Mouse (Mus musculus) MEL (cell line): ENCODE results near the gene Irf2bp1. TPM values are rescaled to one million over a fixed set of nuclear protein-coding genes. Genes with fewer than 3 reads are reported as not detected.

Experiments
- DNase-seq: peaks from one replicate; pipeline ENCODE4 v3.0.0; 2011; ENCODE audit warnings: low read depth, low spot score
- H3K27ac ChIP-seq: 2 replicates; pipeline ENCODE4 v1.5.1; 2012; ENCODE audit warnings: low read depth, mild to moderate bottlenecking, control low read depth, low read length, moderate library complexity; ENCODE audit not compliant: control insufficient read depth
- H3K27me3 ChIP-seq, 2 experiments: fragments of 150-350 bp in 1 of 2; sonication (generic) in 1 of 2; 2 replicates each; pipeline ENCODE4 v1.6.1; 2012; ENCODE audit warnings: low read length in 2 of 2, mild to moderate bottlenecking in 2 of 2, improper control_type of control experiment in 1 of 2, moderate library complexity in 1 of 2; ENCODE audit not compliant: insufficient read depth in 2 of 2, control insufficient read depth in 1 of 2
- H3K36me3 ChIP-seq, 2 experiments: 2 replicates each; pipeline ENCODE4 v1.6.1; 2012 to 2014; ENCODE audit warnings: low read length in 2 of 2, improper control_type of control experiment in 1 of 2, inconsistent platforms in 1 of 2, mild to moderate bottlenecking in 1 of 2; ENCODE audit not compliant: insufficient read depth in 2 of 2, control insufficient read depth in 1 of 2
- H3K4me1 ChIP-seq, 2 experiments: fragments of 150-350 bp in 1 of 2; sonication (generic) in 1 of 2; 2 replicates each; pipeline ENCODE4 v1.6.1; 2012; ENCODE audit warnings: low read length in 2 of 2, improper control_type of control experiment in 1 of 2, mild to moderate bottlenecking in 1 of 2; ENCODE audit not compliant: insufficient read depth in 2 of 2, control insufficient read depth in 1 of 2
- H3K4me3 ChIP-seq, 2 experiments: fragments of 150-350 bp in 1 of 2; sonication (generic) in 1 of 2; 2 replicates each; pipeline ENCODE4 v1.5.1; 2012; ENCODE audit warnings: low read depth in 2 of 2, low read length in 2 of 2, mild to moderate bottlenecking in 2 of 2, moderate library complexity in 2 of 2, control low read depth in 1 of 2, improper control_type of control experiment in 1 of 2; ENCODE audit not compliant: control insufficient read depth in 1 of 2, insufficient read depth in 1 of 2
- H3K79me2 ChIP-seq: 2 replicates; pipeline ENCODE4 v1.6.1; 2012; ENCODE audit warnings: mild to moderate bottlenecking, low read length, moderate library complexity; ENCODE audit not compliant: control insufficient read depth, poor library complexity, insufficient read depth
- H3K9ac ChIP-seq: 2 replicates; pipeline ENCODE4 v1.6.1; 2012; ENCODE audit warnings: low read depth, mild to moderate bottlenecking, control low read depth, low read length, moderate library complexity; ENCODE audit not compliant: control insufficient read depth, poor library complexity, severe bottlenecking
- H3K9me3 ChIP-seq: fragments of 150-350 bp; sonication (generic); replicated peaks from 2 replicates; pipeline ENCODE4 v1.6.1; 2012; ENCODE audit warnings: mild to moderate bottlenecking, low read length, improper control_type of control experiment, moderate library complexity; ENCODE audit not compliant: insufficient read depth
- BHLHE40 ChIP-seq: IDR thresholded peaks from 2 replicates; pipeline ENCODE4 v1.6.1; 2012; ENCODE audit warnings: low read depth, mild to moderate bottlenecking, inconsistent platforms, low read length, improper control_type of control experiment, borderline replicate concordance
- CHD1 ChIP-seq: IDR thresholded peaks from 2 replicates; pipeline ENCODE4 v1.6.1; 2012; ENCODE audit warnings: low read depth, mild to moderate bottlenecking, inconsistent platforms, low read length, improper control_type of control experiment
- CHD2 ChIP-seq: IDR thresholded peaks from 2 replicates; pipeline ENCODE4 v1.6.1; 2011; ENCODE audit warnings: low read length, improper control_type of control experiment
- CTCF ChIP-seq, 3 experiments: IDR thresholded peaks in 2 of 3; conservative IDR thresholded peaks in 1 of 3; 2 replicates each; pipeline ENCODE4 v1.5.1; 2011 to 2012; ENCODE audit warnings: low read length in 3 of 3, low read depth in 2 of 3, mild to moderate bottlenecking in 2 of 3, improper control_type of control experiment in 1 of 3, inconsistent platforms in 1 of 3, mixed read lengths in 1 of 3, moderate library complexity in 1 of 3; ENCODE audit not compliant: control insufficient read depth in 1 of 3, insufficient read depth in 1 of 3, poor library complexity in 1 of 3, severe bottlenecking in 1 of 3
- E2F4 ChIP-seq: IDR thresholded peaks from 2 replicates; pipeline ENCODE4 v1.6.1; 2011; ENCODE audit warnings: low read depth, low read length, improper control_type of control experiment, borderline replicate concordance
- ELF1 ChIP-seq: IDR thresholded peaks from 2 replicates; pipeline ENCODE4 v1.6.1; 2014; ENCODE audit warnings: low read depth, mild to moderate bottlenecking, inconsistent platforms, low read length, improper control_type of control experiment, moderate library complexity
- EP300 ChIP-seq, 2 experiments: IDR thresholded peaks; 2 replicates each; pipeline ENCODE4 v1.6.1; 2011; ENCODE audit warnings: improper control_type of control experiment in 2 of 2, low read length in 2 of 2, low read depth in 1 of 2, mild to moderate bottlenecking in 1 of 2
- ETS1 ChIP-seq: IDR thresholded peaks from 2 replicates; pipeline ENCODE4 v1.6.1; 2012; ENCODE audit warnings: low read depth, mild to moderate bottlenecking, inconsistent platforms, low read length, improper control_type of control experiment, moderate library complexity
- GABPA ChIP-seq: IDR thresholded peaks from 2 replicates; pipeline ENCODE4 v1.6.1; 2012; ENCODE audit warnings: low read depth, mild to moderate bottlenecking, inconsistent platforms, low read length, improper control_type of control experiment, moderate library complexity
- GATA1 ChIP-seq: IDR thresholded peaks from 2 replicates; pipeline ENCODE4 v1.6.1; 2011; ENCODE audit warnings: low read depth, low read length, improper control_type of control experiment
- HCFC1 ChIP-seq: IDR thresholded peaks from 2 replicates; pipeline ENCODE4 v1.6.1; 2012; ENCODE audit warnings: low read depth, mild to moderate bottlenecking, inconsistent platforms, low read length, improper control_type of control experiment, moderate library complexity
- JUND ChIP-seq: IDR thresholded peaks from 2 replicates; pipeline ENCODE4 v1.6.1; 2011; ENCODE audit warnings: low read depth, mild to moderate bottlenecking, improper control_type of control experiment, low read length
- KAT2A ChIP-seq: conservative IDR thresholded peaks from 2 replicates; pipeline ENCODE4 v1.6.1; 2012; ENCODE audit warnings: low read depth, low read length, improper control_type of control experiment, inconsistent platforms
- MAFK ChIP-seq: IDR thresholded peaks from 2 replicates; pipeline ENCODE4 v1.6.1; 2011; ENCODE audit warnings: low read depth, mild to moderate bottlenecking, low read length, improper control_type of control experiment, borderline replicate concordance
- MAX ChIP-seq: IDR thresholded peaks from 2 replicates; pipeline ENCODE4 v1.6.1; 2011; ENCODE audit warnings: low read length, improper control_type of control experiment
- MAZ ChIP-seq: IDR thresholded peaks from 2 replicates; pipeline ENCODE4 v1.6.1; 2012; ENCODE audit warnings: low read depth, mild to moderate bottlenecking, inconsistent platforms, low read length, improper control_type of control experiment
- MEF2A ChIP-seq: IDR thresholded peaks from 2 replicates; pipeline ENCODE4 v1.6.1; 2014; ENCODE audit warnings: low read depth, mild to moderate bottlenecking, inconsistent platforms, low read length, improper control_type of control experiment; ENCODE audit not compliant: poor library complexity, insufficient replicate concordance, severe bottlenecking; ENCODE audit errors: extremely low read depth
- MXI1 ChIP-seq: IDR thresholded peaks from 2 replicates; pipeline ENCODE4 v1.6.1; 2011; ENCODE audit warnings: mild to moderate bottlenecking, low read depth, low read length, improper control_type of control experiment
- MYB ChIP-seq: IDR thresholded peaks from 2 replicates; pipeline ENCODE4 v1.6.1; 2011; ENCODE audit warnings: mild to moderate bottlenecking, low read depth, low read length, improper control_type of control experiment
- MYC ChIP-seq: IDR thresholded peaks from 2 replicates; pipeline ENCODE4 v1.6.1; 2011; ENCODE audit warnings: low read depth, mild to moderate bottlenecking, low read length, improper control_type of control experiment, moderate library complexity
- NELFE ChIP-seq: IDR thresholded peaks from 2 replicates; pipeline ENCODE4 v1.6.1; 2011; ENCODE audit warnings: low read depth, low read length, improper control_type of control experiment
- NRF1 ChIP-seq: IDR thresholded peaks from 2 replicates; pipeline ENCODE4 v1.6.1; 2014; ENCODE audit warnings: low read depth, mild to moderate bottlenecking, inconsistent platforms, low read length, improper control_type of control experiment, moderate library complexity; ENCODE audit not compliant: poor library complexity, insufficient read depth, severe bottlenecking
- POLR2A ChIP-seq, 2 experiments: IDR thresholded peaks; 2 replicates each; pipeline ENCODE4 v1.6.1; 2011 to 2012; ENCODE audit warnings: low read length in 2 of 2, mild to moderate bottlenecking in 2 of 2, control low read depth in 1 of 2, improper control_type of control experiment in 1 of 2, low read depth in 1 of 2, moderate library complexity in 1 of 2; ENCODE audit not compliant: control insufficient read depth in 1 of 2, insufficient read depth in 1 of 2, poor library complexity in 1 of 2
- POLR2AphosphoS2 ChIP-seq: IDR thresholded peaks from 2 replicates; pipeline ENCODE4 v1.6.1; 2011; ENCODE audit warnings: low read length, improper control_type of control experiment
- POLR2AphosphoS5 ChIP-seq: IDR thresholded peaks from 2 replicates; pipeline ENCODE4 v1.6.1; 2012; ENCODE audit warnings: low read depth, borderline replicate concordance, mild to moderate bottlenecking, inconsistent platforms, low read length, moderate library complexity, mixed read lengths
- RAD21 ChIP-seq: IDR thresholded peaks from 2 replicates; pipeline ENCODE4 v1.6.1; 2011; ENCODE audit warnings: mild to moderate bottlenecking, low read depth, low read length, improper control_type of control experiment
- RCOR1 ChIP-seq: IDR thresholded peaks from 2 replicates; pipeline ENCODE4 v1.6.1; 2012; ENCODE audit warnings: low read depth, mild to moderate bottlenecking, inconsistent platforms, low read length, improper control_type of control experiment
- SIN3A ChIP-seq: IDR thresholded peaks from 2 replicates; pipeline ENCODE4 v1.6.1; 2012; ENCODE audit warnings: low read length, improper control_type of control experiment, inconsistent platforms
- TAL1 ChIP-seq: IDR thresholded peaks from 2 replicates; pipeline ENCODE4 v1.6.1; 2012; ENCODE audit warnings: mild to moderate bottlenecking, inconsistent platforms, low read length, moderate library complexity, mixed read lengths
- TBP ChIP-seq: IDR thresholded peaks from 2 replicates; pipeline ENCODE4 v1.8.0; 2011; ENCODE audit warnings: low read depth, low read length, improper control_type of control experiment
- TCF12 ChIP-seq: IDR thresholded peaks from 2 replicates; pipeline ENCODE4 v1.6.1; 2014; ENCODE audit warnings: low read depth, mild to moderate bottlenecking, inconsistent platforms, low read length, improper control_type of control experiment, moderate library complexity
- UBTF ChIP-seq: IDR thresholded peaks from 2 replicates; pipeline ENCODE4 v1.6.1; 2012; ENCODE audit warnings: low read depth, mild to moderate bottlenecking, inconsistent platforms, low read length, improper control_type of control experiment, moderate library complexity, borderline replicate concordance; ENCODE audit not compliant: insufficient read depth
- USF1 ChIP-seq: IDR thresholded peaks from 2 replicates; pipeline ENCODE4 v1.6.1; 2014; ENCODE audit warnings: low read depth, mild to moderate bottlenecking, inconsistent platforms, low read length, improper control_type of control experiment, moderate library complexity
- USF2 ChIP-seq, 2 experiments: IDR thresholded peaks; 2 replicates each; pipeline ENCODE4 v1.6.1; 2011 to 2012; ENCODE audit warnings: improper control_type of control experiment in 2 of 2, low read length in 2 of 2, borderline replicate concordance in 1 of 2, inconsistent platforms in 1 of 2, low read depth in 1 of 2, mild to moderate bottlenecking in 1 of 2; ENCODE audit not compliant: insufficient read depth in 1 of 2
- ZC3H11A ChIP-seq: IDR thresholded peaks from 2 replicates; pipeline ENCODE4 v1.6.1; 2012; ENCODE audit warnings: low read depth, mild to moderate bottlenecking, inconsistent platforms, low read length, improper control_type of control experiment
- ZKSCAN1 ChIP-seq: IDR thresholded peaks from 2 replicates; pipeline ENCODE4 v1.6.1; 2012; ENCODE audit warnings: low read depth, mild to moderate bottlenecking, inconsistent platforms, low read length, improper control_type of control experiment, moderate library complexity
- ZMIZ1 ChIP-seq: IDR thresholded peaks from 2 replicates; pipeline ENCODE4 v1.6.1; 2012; ENCODE audit warnings: low read depth, mild to moderate bottlenecking, inconsistent platforms, low read length, improper control_type of control experiment, moderate library complexity
- ZNF384 ChIP-seq: IDR thresholded peaks from 2 replicates; pipeline ENCODE4 v1.6.1; 2012; ENCODE audit warnings: low read depth, mild to moderate bottlenecking, inconsistent platforms, low read length, improper control_type of control experiment
- polyA plus RNA-seq, 2 experiments: library from polyadenylated mRNA; stranded (reverse) in 1 of 2; unstranded in 1 of 2; fragments of >175 nt in 1 of 2; fragments of >200 nt in 1 of 2; gene quantifications; 2 replicates each; pipeline versions ENCODE4 v1.2.1 to v1.2.4; 2012; ENCODE audit warnings: low replicate concordance in 2 of 2, low read depth in 1 of 2; ENCODE audit not compliant: insufficient read length in 2 of 2, insufficient read depth in 1 of 2, missing spikeins in 1 of 2
- total RNA-seq: library from RNA; depleted of rRNA; stranded (reverse); fragments of 300-350 nt; gene quantifications from 2 replicates; pipeline ENCODE4 v1.2.3, GENCODE M21; 2012

The Irf2bp1 gene
- total and polyA plus RNA-seq, 3 experiments: 33.1 to 41.1 TPM; not detected in 1

- Histone ChIP-seq H3K9me3 (no peaks in the 10 kb centered on the region), H3K27me3 (no peaks in the 10 kb centered on the region), H3K4me1 (peaks cover 5 to 21% of the 10 kb centered on the region in 2 experiments; a peak in 3 of 4 replicates), H3K79me2 (peaks cover 23% of the 10 kb centered on the region), H3K9ac (no peak overlapping the region), H3K27ac (no peak overlapping the region), H3K4me3 (no peak overlapping the region), H3K36me3 (peaks cover 0 to 15% of the 10 kb centered on the region in 2 experiments; a peak in 3 of 4 replicates)
- DNase-seq: peak; percentile 91
- TF ChIP-seq RAD21 (peak; percentile 58), USF2 (IDR thresholded peaks at IDR 0.05; ENCODE audit: borderline replicate concordance in 1 of 2, insufficient read depth in 1 of 2, low read depth in 1 of 2, low read length in 2 of 2) (no peak), ZKSCAN1 (no peak), MAZ (0 out of 2 replicates have a peak, but pooled peaks have one; percentile 52), TBP (no peak), GATA1 (no peak), KAT2A (no peak), NELFE (no peak), POLR2AphosphoS5 (no peak), MXI1 (no peak), CTCF (IDR thresholded peaks at IDR 0.05 in 2 of 3, conservative IDR thresholded peaks at IDR 0.05 in 1 of 3; ENCODE audit: control insufficient read depth in 1 of 3, insufficient read depth in 1 of 3, low read depth in 2 of 3, low read length in 3 of 3, poor library complexity in 1 of 3, severe bottlenecking in 1 of 3) (peak in 2 of 3 experiments; percentile 96), POLR2AphosphoS2 (no peak; the same call in 1 of the 2 replicates), JUND (no peak), ELF1 (no peak), BHLHE40 (no peak), MAFK (no peak), EP300 (IDR thresholded peaks at IDR 0.05; ENCODE audit: low read depth in 1 of 2, low read length in 2 of 2) (no peak), UBTF (no peak), GABPA (no peak), ZC3H11A (peak; percentile 34), CHD2 (no peak), E2F4 (no peak), MYB (no peak), SIN3A (peak; percentile 69), TAL1 (no peak), CHD1 (no peak), MEF2A (no peak), USF1 (no peak), MYC (no peak), POLR2A (IDR thresholded peaks at IDR 0.05; ENCODE audit: control insufficient read depth in 1 of 2, insufficient read depth in 1 of 2, low read depth in 1 of 2, low read length in 2 of 2, poor library complexity in 1 of 2) (no peak), ETS1 (no peak), MAX (no peak), RCOR1 (no peak), ZNF384 (no peak), HCFC1 (peak; percentile 62), ZMIZ1 (no peak), TCF12 (no peak), NRF1 (peak; percentile 44; the same call in 1 of the 2 replicates)
Observed at GRCm38 (mm10) chr7:19006476-19006875, 2.6 kb downstream of the Irf2bp1 start.
